Mouse (Mus musculus): Measurements from ENCODE around the gene Man1c1.

Man1c1 gene

DNA sequence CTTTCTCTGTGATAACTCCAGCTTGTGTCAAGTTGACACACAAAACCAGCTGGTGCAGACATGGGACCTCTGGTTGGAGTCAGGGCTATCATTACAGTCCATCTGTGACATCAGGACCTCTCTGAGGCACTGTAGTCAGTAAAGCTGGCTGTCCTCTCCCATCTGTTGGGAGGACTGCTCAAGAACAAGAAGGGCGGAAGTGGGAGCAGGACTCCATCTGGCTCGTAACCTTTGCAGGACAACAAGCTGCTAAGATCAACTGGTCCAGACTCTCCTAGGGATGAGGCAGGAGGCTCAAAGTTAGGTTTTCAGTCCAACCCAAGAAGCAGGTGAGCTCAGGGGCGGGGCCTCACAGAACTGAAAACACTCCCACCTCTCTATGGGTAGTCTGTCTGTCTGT is 29.1 kb downstream of the Man1c1 start:
- no peak for DNase-seq (ENCODE audit: low spot score in 2 of 2)

DNA sequence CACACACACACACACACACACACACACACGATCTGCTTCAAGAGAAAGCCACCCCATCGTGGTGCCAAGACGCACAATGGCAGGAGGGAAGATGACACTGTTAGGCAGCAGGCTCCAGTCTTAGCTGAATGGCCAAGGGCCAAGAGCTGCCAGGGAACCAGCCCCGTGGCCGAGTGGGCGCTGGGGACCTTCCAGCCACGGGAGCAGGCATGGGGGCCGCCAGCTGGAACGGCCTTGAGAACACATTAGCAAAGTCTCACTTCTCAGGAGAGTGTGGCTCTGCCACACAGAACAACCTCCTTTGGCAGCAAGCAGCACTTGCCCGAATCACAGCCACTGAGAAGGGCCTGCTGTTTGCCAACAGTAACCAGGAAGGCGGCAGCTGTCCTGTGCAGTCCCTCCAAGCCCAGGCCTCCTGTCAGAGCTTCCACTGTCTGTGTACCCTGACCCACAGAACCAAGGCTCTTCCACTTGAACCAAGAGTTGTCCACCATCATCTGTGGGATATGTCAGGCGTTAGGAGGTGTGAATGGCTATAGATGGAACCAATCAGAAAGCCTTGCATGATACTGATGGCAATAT is 30.1 kb downstream of the Man1c1 start:
- DNase-seq (ENCODE audit: low spot score in 2 of 2): no peak

DNA sequence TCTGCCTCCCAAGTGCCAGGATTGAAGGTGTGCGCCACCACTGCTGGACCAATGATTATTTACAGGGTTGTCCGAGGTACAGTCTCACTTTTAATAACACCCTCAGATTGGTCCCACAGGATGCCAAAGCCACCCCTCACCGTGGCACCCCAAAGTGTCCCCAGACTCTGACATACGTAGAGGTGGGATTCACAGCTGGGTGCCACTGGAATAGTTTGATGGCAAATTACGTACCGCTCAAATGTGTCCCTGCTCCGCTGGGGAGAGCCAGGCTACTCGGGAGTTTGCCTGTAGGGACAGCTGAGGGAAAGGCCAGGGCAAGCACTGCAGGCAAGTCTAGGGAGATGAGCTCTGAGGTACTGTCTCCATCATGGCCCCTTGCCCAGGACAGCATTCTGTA is 30.9 kb downstream of the Man1c1 start:
- no peak for DNase-seq (ENCODE audit: low spot score in 2 of 2)

DNA sequence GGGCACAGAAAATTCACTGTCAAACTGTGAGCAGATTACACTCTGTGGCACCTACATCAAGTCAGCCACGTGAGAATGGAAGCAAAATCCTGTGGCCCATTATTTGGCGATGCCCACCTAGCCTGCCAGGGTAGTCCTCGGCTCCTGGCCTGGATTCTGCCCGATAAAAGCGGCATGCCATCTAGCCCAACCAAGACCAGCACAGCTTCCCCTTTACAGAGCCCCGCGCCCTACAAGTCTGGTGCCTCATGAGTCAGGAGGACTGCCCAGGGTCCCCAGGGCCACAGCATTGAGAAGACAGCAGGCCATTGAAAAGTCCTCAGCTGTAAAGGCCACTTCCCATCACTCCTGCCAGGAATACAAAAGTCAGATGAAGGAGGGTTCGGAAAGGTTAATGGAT is 31.8 kb downstream of the Man1c1 start:
- no peak for DNase-seq (ENCODE audit: low spot score in 2 of 2)

DNA sequence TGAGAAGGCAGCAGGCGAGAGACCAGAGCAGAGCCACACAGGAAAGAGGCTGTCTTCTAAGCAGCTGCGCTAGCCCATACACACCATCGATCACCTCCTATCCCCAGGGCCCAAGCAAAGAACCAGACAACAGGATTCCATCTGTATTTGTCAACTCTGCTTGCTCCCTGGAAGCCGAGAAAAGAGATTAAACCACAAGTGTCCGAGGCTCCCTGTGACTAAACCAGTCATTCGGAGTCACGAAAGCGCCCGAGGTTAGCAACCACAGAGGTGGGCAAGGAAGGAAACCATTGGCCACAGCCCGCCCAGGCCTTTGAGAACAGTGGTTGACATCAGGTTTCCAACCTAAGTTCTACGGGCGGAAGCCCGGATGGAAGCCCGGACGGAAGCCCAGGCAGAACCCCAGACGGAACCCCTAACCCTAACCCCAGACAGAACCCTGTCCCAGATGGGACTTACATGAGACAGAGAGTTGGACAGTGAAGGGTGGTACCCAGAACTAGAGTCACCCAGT is 32.4 kb downstream of the Man1c1 start:
- DNase-seq (ENCODE audit: low spot score in 2 of 2): no peak

DNA sequence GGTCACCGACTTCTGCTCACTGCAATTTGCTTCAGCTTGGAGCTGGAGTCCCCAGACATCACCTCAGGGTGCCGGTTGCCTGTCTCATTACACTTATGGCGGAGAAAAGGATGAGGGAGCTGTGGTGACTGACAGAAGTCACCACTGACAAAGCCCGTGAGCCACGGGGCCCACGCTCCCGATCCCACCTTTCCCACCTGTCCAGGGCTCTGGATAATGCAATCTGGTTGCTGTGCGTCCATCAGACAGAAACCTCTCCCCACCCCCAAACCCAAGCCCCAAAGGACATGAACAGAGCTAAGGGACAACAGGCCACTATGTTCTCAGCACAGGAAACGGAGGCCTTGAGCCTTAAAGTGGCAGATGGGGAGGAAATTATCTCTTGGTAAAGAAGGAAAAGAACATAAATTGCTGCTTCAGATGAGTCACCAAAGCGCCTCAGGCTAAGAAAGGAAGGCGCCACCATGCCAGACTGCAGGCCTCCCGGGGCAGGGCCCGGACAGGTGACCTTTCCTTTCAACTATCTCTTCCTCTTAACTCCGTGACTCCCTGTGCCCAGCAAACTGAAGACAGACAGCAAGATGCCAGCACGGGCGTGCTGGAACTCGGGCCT is 34.2 kb downstream of the Man1c1 start:
- no peak for DNase-seq (ENCODE audit: low spot score in 2 of 2)

DNA sequence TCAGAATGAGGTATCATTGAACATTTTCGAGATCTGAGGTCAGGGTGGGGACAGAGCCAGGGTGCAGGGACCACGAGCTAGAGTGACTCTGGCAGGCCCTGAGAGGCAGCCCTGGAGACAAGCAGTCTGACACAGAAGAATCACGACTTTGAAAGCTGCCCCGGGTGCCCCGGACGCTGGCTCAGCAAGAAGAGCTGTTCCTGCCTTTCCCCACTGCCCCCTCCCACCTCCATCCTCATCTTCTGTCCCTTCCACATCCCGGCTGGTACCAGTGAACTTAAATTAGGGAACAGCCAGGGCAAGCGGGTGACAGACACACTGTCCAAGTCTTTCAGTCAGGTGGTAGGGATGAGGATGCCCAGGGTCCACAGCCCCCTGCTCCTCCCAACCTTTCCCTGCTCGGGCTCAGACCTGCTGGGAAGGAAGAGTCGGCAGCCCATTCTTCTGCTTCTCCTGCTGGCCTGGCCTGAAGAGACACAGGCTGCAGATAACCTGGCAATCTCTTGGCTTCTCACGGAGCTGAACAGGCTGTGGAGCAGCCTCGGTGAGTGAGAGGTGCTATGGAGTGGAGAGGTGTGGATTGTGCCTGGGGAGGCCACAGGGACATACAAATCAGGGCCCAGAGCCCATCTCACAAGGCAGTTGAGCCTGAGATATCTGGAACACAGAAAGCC is 35.6 kb downstream of the Man1c1 start:
- DNase-seq (ENCODE audit: low spot score in 2 of 2): no peak

DNA sequence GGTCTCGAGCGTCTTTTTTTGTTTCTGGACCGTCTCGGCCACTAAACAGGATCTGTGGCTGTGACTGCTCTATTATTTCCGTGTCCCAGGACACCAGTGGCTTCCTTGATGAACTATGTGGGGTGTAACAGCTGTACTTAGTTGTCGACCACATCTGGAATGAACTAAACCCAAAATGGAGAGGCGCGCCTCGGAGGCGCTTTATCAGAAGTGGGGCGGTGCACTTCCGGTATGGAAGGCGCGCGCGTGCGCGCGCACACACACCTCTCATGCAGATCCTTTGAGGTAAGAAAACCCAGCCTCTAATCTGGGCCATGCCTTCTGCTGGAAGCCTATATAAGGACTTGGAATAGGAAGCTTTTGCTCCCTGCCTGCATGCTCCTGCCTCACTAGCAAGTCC is 37.7 kb downstream of the Man1c1 start:
- no peak for DNase-seq (ENCODE audit: low spot score in 2 of 2)

DNA sequence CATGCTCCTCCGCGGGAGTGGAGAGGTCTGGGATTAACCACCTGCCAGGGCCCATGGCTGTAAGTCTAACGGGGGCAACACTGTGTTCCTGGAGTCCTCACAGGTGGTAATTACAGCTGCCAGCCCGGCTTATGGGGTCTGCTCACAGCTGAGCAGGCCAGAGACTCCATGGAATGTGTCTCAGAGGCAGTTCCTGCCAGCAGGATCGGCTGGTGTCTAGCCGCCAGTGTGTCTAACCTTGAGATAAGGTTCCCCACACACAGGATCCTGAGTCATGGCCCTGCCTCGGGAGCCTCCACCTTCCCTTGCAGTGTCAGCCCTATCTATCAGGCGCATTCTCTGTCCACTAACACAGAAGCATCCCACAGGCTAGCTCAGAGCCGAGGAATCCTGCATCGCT is 41.0 kb downstream of the Man1c1 start:
- DNase-seq (ENCODE audit: low spot score in 2 of 2): no peak

DNA sequence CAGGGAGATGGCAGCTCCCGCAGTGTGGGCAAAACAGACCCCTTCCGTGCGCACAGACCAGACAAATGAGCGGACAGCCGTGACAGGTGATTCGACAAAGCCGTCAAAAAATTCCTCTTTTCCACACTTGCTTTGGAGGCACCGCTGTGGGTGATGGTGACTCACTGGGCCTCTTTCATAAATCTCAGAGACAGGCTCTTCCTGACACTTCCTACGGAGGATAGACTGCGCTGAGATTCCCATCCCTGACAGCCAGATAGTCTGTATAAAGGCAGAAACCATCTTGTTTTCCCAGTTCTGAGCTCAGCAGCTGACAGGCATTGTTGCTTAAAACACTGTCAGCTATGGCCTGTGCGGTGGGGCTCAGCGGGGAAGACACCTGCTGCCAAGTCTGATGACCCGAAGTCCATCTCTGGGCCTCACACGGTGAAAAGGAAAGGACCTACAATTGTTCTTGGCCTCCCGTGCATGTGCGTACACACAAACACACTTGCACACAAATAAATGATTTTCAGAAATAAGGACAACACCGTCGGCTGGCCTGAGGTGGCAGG is 43.4 kb downstream of the Man1c1 start:
- DNase-seq (ENCODE audit: low spot score in 2 of 2): peak; percentile 40 to 48

DNA sequence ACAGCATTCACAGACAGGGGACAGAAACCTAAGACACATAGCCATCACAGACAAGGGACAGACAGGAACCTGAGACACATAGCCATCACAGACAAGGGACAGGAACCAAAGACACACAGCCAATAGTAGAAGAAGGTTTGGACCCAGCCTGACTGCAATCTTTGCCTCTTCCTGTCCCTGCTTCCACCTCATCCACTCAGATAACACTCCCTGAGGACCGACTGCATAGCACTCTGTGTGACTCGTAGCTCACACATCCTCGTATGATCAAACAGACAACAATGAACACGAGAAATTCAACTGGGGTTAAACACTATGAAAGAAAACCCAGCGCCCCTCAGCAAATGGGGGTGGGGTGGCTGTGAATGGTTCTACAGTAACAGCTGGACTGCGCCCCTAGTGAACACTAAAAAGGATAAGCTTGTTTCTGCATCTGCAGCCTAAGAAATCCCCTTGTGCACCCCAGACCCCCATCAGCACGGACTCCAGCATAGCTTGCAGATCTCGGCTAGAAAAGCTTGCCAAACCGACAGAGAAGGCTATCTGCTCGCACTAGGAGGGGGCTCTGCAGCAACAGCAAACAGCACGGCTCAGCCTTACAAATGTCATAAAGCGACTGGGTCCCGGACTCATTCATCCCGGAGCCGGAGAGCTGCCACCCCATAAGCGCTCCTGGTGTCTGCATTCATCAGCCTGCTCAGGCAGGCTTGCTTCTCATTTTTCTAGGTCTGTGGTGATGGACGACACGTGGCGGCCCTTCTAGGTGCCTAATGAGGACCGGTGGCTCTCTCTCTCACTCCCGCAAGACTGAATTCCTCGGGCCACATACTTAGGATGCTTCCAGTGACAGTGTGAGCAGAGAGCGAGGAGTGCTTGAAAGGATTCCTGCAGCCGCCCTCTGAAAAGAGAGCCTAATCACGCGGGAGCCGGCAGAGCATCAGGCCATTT is 44.5 kb downstream of the Man1c1 start:
- DNase-seq (ENCODE audit: low spot score in 2 of 2): no peak

DNA sequence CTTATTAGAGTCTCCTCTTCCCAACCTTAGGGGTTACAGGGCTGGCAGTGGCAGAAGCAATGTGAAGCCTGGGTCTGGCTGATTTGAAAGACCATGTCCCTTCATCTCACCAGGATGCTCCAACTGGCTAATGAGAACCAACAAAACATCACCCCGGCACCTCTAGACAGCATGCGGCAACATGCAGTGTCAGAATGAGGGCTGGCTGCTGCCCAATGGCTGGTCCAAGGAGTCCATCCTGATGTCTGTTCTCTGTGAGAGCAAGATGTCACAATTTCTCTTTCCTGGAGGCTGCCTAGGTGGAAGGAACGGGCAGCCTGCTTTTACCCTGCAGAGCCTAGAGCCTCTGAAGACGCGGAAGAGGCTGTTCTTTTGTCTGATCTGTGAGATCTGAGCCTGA is 46.6 kb downstream of the Man1c1 start:
- no peak for DNase-seq (ENCODE audit: low spot score in 2 of 2)

DNA sequence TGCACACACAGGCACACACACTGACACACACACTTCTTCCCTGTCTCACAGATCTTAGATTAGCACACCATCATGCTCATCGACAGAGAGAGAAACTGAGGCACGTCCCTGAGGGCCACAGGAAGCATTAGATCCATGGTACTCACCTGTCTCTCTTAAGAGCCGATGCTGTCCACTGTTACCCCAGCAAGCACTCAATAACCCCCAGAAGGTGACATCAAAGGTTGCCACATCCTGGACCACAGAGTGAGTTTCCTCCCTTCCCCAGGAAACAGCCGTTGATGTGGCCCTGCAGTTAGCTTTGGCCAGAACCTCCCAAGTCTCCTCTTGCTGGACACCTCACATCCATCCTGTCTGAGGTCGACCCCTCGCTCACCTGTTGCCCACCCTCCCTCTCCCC is 49.7 kb downstream of the Man1c1 start:
- no peak for DNase-seq (ENCODE audit: low spot score in 2 of 2)

DNA sequence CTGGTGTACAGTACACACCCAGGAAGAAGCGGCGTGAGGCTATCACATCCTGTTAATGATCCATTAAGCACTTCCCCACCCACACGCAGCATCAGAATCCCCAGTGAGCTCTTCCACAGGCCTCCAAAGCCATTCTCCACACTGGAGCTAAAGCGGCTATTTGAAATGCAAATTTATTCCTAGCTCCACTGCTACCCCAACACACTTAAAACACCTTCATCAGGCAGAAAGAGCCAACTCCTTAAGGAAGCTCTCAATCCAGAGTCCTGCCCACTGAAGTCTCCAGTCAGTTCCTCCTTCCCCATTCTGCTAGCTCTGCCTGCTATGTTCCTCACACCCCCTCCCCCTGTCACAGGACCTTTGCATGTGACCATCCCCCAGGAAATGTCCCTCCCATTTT is 51.4 kb downstream of the Man1c1 start:
- no peak for DNase-seq (ENCODE audit: low spot score in 2 of 2)

DNA sequence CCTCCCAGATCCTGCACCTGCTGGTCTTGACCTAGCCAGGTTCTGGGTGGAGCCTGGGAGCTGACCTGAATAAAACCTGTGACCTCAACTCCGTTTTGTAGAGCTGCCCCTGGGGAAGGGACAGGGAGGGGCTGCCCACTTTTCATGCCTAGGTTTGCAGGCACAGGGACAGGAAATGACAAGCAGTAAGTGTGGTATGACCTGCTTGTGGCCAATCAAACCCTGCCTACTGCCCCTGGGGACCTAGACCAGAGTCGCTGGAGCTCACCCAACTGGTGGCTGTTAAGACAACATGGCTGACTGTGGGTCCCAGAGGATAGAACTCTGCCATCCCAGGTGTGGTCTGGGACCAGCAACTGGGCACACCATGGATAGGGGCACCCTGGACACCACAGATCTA is 51.9 kb downstream of the Man1c1 start:
- no peak for DNase-seq (ENCODE audit: low spot score in 2 of 2)

DNA sequence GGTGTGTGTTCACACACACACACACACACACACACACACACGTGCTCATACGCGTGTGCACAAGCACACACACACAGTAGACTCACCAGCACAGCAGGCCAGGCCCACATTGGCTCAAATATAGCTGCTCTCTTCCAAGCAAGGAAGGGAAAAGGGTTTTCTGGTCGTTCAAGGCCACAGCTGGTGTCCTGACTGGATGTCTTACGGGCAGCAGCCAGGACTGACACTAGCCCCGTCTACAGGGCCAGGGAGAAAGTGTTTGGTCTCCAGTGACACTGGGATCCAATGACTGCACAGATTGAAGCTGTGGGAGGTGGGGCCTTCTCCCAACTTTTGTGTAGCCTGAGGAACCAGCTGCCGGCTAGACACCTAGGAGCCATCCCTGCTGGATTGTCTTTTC is 52.7 kb downstream of the Man1c1 start:
- no peak for DNase-seq (ENCODE audit: low spot score in 2 of 2)

DNA sequence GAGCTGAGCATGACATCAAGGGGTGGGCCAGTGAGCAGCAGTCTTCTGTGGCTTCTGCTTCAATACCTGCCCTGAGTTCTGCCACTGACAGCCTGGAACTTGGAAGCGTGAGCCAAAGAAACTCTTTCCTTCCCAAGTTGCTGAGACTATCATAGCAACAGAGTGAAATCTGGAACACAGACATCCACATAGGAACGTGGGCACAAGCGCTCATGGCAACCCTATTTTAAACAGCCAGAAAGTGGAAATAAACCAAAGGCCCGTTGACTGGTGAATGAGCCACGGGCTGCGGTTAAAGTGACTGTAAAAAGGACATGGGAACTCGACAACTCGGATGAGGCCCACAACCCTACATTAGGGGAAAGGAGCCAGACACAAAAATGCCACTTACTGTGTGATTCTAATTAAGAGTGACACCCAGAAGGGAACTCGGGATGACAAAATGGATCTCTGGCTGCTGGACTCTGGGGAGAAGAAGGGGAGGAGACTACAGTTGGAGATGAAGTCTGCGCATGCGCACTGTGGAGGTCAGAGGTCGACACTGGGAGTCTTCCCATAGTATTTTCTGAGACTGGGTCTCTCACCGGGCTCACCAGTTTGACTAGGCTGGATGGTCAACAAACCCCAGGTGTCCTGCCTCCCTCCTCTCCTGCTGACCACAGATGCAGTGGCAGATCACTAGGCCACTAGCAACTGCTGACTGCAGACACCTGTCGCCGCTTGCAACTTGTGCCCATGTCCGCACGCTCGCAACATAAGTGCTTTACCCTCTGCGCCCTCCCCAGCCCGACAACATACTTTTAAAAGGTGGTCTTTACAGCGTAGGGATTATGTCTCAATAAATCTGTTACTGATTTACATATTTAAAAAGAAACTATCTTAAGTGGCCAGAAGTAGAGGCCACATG is 58.8 kb downstream of the Man1c1 start:
- DNase-seq (ENCODE audit: low spot score in 2 of 2): peak; percentile 59 to 65

DNA sequence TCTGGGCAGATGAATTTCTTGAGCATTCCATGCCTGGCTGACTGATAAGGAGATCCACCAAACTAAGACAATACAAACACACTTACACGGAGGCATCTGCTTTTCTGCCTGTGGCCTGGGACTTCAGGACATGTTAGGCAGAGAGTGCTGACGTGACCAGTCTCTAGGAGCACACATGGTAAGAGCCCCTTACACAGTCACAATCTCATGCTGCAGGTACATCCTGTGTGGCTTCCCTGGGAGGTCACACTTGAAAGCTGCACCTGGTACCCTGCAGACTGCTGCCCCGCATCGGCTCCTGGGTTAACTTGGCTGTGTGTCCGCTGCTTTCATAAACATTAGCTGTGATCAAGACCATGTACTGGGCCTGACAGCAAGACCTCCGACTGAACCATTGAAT is 59.7 kb downstream of the Man1c1 start:
- DNase-seq (ENCODE audit: low spot score in 2 of 2): no peak

DNA sequence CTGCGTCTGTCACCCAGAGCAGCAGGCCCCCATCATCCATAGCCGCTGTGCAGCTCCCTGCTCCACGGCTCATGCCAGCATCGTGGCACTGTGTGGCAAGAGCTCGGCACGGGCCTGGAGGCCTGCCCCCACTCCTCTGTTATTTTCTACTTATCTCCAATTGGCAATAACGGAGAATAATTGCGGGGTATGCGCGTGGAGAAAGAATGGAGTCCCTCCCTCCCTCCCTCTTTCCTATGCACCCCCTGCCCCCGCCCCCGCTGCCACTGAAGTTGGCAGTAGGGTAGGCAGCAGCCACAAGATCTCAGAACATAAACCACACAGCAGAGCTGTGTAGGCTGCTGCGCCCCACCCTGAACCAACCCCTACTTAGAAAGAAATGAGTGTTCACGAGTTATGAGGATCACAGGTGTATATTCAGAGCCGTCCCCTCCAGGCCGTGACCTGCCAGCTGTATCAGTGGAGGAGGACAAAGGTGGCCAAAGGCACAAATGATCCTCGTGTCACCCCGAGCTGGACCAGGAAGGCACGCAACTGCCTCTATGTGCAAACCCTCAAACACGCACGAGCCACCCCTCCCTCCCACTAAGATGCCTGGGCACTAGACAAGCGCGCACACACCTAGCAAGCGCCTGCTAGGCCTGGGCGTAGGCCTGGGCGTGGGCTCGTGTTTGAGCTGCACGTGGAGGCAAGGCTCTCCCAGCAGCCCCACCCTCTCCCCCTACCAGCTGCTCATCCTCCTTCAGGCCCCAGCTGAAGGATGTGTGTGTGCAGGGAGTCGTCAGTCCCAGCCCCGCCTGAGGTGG is 62.2 kb downstream of the Man1c1 start:
- DNase-seq (ENCODE audit: low spot score in 2 of 2): peak; percentile 65 to 66

DNA sequence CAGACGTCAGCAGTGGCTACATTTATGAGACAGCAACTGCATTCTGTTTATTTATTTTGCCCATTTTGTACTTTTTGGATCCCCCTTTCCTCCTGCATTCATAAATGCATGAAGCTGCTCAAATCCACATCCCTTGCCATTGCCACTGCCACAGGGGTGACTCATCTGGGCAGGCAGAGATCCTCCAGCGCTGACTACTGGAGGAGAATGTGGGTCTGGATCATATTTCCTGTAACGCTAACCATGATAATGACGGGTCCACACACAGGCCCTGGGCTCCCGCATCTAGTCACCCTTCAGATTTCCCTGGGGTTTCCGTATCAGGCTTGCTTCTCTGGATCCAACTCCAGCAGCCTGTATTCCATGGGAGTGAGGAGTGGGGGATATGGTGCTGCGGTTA is 64.8 kb downstream of the Man1c1 start:
- DNase-seq (ENCODE audit: low spot score in 2 of 2): no peak
